Mouse (Mus musculus): ENCODE data around the gene Gng8. TPM values are rescaled to one million over a fixed set of nuclear protein-coding genes. Genes with fewer than 3 reads are reported as not detected.

Gng8 gene
- polyA plus RNA-seq, 1 experiment = not detected

DNA sequence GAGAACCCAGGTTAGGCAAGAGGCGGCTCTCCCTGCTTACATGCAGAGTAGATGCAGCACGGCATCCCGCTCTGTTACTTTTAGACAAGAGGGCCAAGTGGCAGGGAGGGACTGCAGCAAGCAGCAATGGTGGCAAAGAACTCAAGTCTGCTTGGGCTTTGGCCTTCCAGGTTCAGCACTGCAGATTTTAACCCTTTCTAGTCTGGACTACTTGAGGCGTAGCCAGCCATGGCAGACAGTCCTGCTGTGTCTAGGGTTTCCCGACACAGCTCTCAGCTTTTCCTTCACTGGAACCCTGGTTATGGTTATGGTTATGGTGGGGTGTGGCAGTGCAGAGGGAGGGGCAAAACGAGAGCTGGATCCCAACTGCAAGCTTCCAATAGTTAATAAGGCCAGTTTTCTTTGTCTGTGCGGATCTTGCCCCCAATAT is 28.6 kb downstream of the Gng8 start:
- Histone ChIP-seq H3K4me3 (ENCODE audit: insufficient read depth, low read depth, low read length) (no peak overlapping the region), H3K27ac (replicated peaks; ENCODE audit: low read depth, low read length) (no peak overlapping the region), H3K4me1 (ENCODE audit: control insufficient read depth, insufficient read depth, insufficient read length, low read length) (peaks cover 7% of the 10 kb centered on the region)

DNA sequence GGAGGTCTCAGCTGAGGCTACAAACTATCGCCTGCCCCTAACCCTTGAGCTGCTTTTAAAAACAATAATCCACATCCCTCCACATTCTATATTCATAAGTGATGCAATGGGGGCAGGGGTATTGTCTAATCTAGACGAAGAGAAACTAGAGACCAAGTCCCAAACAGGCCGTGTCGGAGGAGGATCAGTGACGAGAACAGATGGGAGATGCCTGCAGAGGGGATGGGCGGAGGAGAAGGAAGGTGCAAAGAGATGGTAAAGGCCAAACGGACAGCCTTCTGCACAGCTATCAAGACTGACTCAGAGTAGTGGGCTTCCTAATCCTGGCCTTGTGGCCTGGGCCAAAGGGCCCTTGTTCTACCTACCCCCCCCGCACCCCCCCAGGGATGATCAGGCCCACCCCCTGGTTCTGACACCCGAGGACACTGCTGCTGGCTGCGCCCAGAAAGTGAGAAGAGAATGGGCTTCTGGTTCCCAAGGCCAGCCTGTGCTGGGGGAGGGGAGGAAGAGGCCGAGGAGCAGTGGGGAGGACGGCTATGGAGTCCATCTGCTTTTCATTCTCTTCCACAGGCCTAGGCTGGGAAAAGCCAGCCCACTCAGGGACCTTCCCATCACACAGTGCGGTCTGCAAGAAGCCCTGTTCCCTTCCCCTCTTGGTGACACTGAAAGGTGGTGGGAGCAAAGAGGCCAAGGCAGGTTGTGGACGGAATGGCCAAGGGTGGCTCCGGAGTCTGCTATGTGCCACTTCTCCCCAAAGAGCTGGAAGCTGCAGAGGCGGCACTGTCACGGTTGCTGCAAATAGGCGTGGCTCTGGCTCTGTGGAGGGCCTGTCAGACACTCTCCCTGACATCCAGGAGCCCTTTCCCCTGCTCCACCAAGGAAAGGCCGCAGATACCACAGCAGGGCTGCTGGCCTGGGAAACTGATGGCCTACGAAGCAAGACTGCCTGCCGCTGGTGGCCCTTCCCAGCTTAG is 29.5 kb downstream of the Gng8 start:
- H3K4me1 ChIP-seq (ENCODE audit: control insufficient read depth, insufficient read depth, insufficient read length, low read length) = peaks cover 7% of the 10 kb centered on the region
- no peak overlapping the region for H3K27ac ChIP-seq (replicated peaks; ENCODE audit: low read depth, low read length)
- peak overlapping the region; percentile 33 for H3K4me3 ChIP-seq (ENCODE audit: insufficient read depth, low read depth, low read length)

DNA sequence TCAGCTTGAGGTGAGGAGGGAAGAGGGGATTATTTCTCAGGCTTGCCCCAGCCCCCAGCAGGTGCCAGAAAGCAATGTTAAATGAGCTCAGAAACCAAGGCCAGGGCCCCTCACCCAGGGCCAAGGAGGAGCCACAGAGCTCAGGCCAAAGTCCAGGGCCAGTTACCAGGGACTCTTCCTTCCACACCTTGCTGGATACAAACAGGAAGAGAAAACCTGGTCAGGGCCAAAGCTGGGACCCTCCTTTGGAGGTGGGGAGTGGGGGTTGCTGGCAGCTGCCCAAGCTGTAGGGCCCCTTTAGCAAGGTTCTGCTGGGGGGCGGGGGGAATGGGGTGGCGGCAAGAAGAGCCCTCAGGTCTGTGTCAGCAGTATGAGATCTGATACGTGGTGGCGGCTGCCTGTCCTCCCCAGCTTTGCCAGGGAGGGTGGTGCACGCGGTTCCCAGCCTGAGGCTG is 30.3 kb downstream of the Gng8 start:
- 0 out of 2 replicates have a peak overlapping the region, but pooled peaks have one; percentile 33 for H3K4me3 ChIP-seq (ENCODE audit: insufficient read depth, low read depth, low read length)
- H3K27ac ChIP-seq (replicated peaks; ENCODE audit: low read depth, low read length) = no peak overlapping the region
- peaks cover 7% of the 10 kb centered on the region for H3K4me1 ChIP-seq (ENCODE audit: control insufficient read depth, insufficient read depth, insufficient read length, low read length)

DNA sequence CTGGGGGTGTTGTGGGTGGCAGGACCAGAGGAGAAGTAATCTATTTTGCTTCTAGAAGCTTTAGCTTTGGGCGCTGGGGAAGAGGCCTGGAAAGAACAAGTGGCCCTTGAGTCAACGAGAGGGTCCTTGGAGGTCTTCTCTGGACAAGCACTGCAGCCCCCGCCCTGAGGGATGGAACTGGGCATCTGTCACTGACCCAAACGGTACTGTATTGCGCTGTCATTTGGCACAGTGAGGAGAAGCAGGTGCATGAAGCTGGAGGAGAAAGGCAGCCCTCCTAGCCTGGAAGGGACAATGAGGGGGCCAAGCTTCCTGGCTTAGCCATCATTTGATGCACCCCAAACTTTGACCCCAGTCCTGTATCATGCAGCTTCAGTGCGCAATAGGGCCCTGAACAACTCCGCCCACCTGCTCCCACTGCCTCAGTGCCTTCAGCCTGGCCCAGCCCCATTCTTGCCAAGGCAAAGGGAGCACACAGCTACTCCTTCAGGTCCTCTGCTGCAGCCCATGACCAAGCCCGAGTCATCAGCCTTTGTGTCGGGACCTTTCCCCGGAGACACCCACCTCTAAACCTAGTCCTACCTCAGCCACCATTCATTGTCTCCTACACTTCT is 30.9 kb downstream of the Gng8 start:
- no peak overlapping the region for H3K27ac ChIP-seq (replicated peaks; ENCODE audit: low read depth, low read length)

DNA sequence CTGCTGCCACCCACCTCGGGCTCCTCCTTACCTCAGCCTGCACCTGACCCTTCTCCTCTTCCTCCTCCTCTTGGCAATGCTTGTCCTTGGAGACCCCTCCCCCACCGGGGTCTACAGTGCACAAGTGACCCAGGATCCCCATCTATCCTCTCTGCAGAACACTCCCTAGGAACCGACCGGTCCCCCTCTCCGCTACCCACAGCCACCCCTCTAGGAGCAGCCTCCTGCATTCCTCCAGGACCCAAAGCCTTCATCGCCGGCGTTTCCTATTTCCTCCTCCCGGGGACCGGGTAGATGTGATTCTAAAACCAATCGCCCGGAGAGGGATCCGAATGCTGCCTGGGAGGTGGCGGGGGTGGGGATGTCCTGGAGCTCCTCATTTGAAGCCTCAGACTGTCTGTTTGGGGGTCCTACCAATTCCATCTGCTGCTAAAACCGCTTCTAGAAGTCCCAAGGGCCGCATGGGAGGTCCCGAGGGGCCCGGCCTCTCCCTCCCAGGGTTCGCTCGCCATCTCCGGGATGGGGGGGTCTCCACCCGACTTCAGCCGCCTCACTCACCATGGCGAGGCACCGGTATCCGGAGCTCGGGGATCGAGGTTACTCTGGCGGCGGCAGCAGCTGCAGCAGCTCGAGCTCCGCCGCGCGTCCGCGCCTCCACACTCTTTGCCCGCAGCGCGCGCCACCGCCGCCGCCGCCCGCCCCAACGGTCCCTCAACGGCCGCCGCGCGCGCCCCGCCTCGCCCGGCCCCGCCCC is 31.9 kb downstream of the Gng8 start:
- Histone ChIP-seq H3K27ac (replicated peaks; ENCODE audit: low read depth, low read length) (peak overlapping the region; percentile 60), H3K4me1 (ENCODE audit: control insufficient read depth, insufficient read depth, insufficient read length, low read length) (peaks cover 7% of the 10 kb centered on the region), H3K4me3 (ENCODE audit: insufficient read depth, low read depth, low read length) (peak overlapping the region; percentile 91)

More for the DNA sequence above, 30.9 kb downstream of the Gng8 start:
- peaks cover 7% of the 10 kb centered on the region for H3K4me1 ChIP-seq (ENCODE audit: control insufficient read depth, insufficient read depth, insufficient read length, low read length)
- peak overlapping the region; percentile 91 for H3K4me3 ChIP-seq (ENCODE audit: insufficient read depth, low read depth, low read length)

DNA sequence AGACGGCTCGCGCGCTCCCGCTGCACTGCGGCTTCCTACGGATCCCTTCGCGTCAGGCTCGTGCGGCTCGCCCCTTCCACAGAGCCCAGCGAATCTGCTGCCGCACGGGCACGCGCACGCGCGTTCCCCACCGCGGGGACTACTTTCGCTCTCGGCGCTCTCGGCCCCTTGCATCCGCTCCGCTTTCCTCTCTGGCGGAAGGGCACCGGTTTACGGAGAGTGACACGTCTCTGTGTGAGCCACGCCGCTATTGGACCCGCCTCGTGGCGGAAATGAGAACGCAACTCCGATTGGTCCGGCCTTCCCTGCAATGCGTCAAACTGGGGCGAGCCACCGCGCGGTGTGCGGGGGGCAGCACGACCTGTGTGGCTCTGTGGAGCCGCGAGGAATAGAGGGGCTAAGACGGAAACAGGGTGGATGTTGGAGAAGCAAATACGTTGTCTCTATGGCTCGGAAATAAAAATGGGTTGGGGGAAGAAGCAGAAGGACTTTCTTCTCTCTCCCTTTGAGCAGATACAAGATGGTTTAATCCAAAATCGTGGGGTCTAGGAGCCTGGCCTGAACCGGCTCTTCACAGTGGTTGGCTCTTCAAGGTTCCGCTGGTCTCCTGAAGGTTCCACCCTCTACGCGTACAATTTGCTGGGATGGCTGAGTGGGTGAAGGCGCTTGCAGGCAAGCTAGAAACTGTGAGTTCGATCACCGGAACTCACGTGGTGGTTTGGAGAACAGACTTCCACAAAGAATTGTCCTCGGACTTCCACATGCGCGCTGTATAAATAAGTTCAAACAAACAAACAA is 32.6 kb downstream of the Gng8 start, which contains the start of gene Calm3:
Gene Calm3 (minus strand): TSS at position 78 of the 798 bp plus-strand sequence.
- Histone ChIP-seq H3K4me1 (ENCODE audit: control insufficient read depth, insufficient read depth, insufficient read length, low read length) (peaks cover 7% of the 10 kb centered on the region), H3K4me3 (ENCODE audit: insufficient read depth, low read depth, low read length) (peak within 1 kb of the TSS; percentile 91), H3K27ac (replicated peaks; ENCODE audit: low read depth, low read length) (peak within 1 kb of the TSS; percentile 99)

DNA sequence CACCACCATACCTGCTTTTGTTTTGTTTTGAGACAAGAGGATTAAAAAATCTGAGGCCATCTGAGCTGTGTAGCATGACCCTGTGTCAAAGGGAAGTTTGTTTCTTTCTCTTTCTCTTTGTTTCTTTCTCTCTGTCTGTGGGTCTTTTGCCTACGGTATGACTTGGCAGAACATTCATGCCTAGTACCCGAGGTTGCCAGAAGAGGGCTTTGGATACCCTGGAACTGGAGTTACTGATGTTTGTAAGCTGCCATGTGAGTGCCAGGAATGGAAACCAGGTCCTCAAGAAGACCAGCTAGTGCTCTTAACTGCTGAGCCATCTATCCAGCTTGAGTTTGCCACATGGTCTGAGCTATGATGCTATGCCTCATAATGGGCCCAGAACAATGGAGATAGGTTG is 36.8 kb downstream of the Gng8 start:
- H3K4me1 ChIP-seq (ENCODE audit: control insufficient read depth, insufficient read depth, insufficient read length, low read length) = no peaks in the 10 kb centered on the region
- no peak overlapping the region for H3K27ac ChIP-seq (replicated peaks; ENCODE audit: low read depth, low read length)
- H3K4me3 ChIP-seq (ENCODE audit: insufficient read depth, low read depth, low read length) = no peak overlapping the region

DNA sequence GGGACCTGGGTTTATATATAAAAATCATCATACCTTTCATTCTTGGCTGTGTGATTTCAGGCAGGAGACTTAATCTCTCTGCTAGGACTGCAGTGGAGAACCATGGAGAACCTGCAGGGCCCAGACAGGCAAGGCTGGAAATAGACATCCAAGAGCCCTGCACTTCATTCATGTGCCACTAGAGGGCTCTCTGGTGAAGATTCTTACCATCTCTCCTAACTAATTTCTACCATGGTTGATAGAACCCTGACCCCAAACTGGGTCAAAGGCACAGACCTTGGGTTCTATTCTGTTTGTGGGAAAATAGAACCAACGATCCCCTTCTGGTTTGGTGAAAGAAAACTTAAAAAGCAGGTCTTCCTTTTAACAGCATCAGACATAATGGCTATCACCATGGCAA is 39.3 kb downstream of the Gng8 start:
- no peak overlapping the region for H3K27ac ChIP-seq (replicated peaks; ENCODE audit: low read depth, low read length)
- no peak overlapping the region for H3K4me3 ChIP-seq (ENCODE audit: insufficient read depth, low read depth, low read length)
- no peaks in the 10 kb centered on the region for H3K4me1 ChIP-seq (ENCODE audit: control insufficient read depth, insufficient read depth, insufficient read length, low read length)

DNA sequence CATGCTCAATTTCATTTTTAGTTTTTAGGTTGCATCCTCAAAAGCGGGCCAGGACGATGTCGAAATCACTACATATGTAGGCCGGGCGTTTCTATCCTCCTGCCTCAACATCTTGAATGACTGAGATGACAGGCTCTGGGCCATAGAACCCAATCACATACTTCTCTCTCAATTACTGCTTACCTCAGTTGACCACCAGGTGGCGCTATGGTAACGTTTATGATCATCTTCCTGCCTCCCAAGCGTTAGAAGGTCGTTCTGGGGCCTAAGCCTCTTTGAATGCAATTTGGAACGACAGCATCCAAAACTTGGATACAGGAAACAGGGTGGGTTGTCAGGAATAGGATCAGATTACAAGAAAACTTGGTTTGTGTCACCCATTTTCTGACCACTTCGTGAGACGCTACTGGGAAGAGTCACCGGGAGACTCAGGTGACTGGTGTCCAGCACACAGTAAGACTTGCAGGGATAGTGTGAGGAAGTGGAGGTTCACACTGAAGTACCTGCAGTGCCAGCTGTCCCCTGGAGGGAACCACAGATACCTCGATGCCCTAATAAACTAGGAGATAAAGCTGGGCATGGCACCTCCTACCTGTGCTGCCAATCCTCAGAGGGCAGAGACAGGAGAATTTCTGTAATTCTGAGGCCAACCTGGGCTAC is 40.5 kb downstream of the Gng8 start:
- Histone ChIP-seq H3K4me1 (ENCODE audit: control insufficient read depth, insufficient read depth, insufficient read length, low read length) (no peaks in the 10 kb centered on the region), H3K27ac (replicated peaks; ENCODE audit: low read depth, low read length) (no peak overlapping the region)

DNA sequence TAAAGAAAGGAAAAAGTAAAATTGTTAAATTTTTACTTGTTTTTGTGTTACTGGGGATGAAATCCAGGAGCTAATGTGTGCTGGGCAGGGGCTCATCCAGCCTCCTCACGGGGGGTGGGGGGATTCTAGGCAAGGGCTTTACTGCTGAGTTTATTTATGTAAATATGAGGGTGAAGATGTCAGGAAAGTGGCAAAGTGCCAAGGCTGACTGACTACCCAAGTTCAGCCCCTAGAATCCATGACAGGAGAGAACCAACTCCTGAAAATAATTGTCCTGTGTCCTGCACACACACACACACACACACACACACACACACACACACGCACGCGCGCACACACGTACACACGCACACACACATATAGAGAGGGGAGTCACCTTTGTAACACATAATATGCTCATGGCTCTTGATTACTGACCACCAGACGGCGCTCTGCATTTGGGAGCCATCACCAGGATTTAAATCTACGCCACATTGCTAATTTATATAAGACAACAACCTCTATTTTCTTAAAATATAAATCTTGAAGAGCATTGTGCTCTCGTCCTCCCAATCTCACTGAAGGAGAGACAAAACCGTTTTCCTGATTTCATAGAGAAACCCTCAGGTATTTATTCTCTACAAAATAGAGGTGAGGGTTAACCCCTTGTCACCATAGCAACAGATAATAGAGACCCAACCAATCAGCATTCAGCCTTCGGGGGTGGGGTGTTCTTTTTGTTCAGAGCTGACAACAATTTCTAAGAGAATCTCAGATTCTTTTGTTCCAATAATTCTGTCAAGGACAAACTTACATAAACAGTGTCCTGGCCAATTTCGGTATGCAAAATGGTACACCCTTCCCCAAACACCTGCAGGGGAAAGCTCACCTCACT is 41.4 kb downstream of the Gng8 start:
- H3K4me1 ChIP-seq (ENCODE audit: control insufficient read depth, insufficient read depth, insufficient read length, low read length) = no peaks in the 10 kb centered on the region
- no peak overlapping the region for H3K4me3 ChIP-seq (ENCODE audit: insufficient read depth, low read depth, low read length)
- H3K27ac ChIP-seq (replicated peaks; ENCODE audit: low read depth, low read length) = no peak overlapping the region

More for the DNA sequence above, 40.5 kb downstream of the Gng8 start:
- no peak overlapping the region for H3K4me3 ChIP-seq (ENCODE audit: insufficient read depth, low read depth, low read length)

DNA sequence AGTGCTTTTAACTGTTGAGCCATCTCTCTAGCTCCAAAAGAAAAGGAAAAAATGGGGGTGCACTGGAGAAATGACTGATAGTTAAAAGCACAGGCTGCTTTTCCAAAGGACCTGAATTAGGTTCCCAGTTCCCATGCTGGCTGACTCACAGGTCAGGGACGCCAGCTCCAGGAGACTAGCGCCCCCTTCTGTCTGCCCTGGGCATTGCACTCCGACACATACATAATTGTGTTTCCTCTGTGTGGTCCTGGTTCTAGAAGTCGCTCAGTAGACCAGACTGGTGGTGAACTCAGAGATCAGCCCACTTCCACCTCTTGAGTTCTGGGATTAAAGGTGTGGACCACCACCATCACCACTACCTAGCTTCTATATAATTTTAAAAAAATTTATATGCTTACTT is 45.7 kb downstream of the Gng8 start:
- Histone ChIP-seq H3K27ac (replicated peaks; ENCODE audit: low read depth, low read length) (no peak overlapping the region), H3K4me3 (ENCODE audit: insufficient read depth, low read depth, low read length) (no peak overlapping the region), H3K4me1 (ENCODE audit: control insufficient read depth, insufficient read depth, insufficient read length, low read length) (no peaks in the 10 kb centered on the region)

DNA sequence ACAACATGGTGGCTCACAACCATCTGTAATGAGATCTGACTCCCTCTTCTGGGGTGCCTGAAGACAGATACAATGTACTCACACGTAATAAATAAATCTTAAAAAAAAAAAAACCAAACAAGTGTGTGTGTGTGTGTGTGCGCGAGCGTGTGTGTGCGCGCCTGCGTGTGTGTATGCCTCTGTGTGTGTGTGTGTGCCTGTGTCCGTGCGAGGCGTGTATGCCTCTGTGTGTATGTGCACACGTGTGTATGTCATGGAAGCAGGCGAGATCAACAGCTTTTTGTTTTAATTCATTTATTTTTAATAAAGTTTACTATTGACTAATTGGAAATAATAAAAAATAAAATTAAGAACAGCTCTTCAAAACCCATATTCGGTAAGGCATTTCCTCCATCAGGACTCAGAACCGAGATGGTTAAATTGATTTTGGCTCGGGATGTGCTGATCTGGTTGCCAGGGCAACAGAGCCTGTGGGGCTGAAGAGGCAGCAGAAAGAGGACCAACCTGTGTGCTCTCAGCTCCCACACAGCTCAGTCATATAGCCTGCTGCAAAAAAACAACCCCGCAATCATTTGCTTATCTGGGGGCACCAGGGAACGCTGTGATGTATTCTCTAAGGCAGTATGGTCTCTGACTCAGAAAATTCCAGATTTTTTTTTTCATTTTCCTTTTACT is 46.7 kb downstream of the Gng8 start:
- no peaks in the 10 kb centered on the region for H3K4me1 ChIP-seq (ENCODE audit: control insufficient read depth, insufficient read depth, insufficient read length, low read length)
- H3K27ac ChIP-seq (replicated peaks; ENCODE audit: low read depth, low read length) = no peak overlapping the region
- H3K4me3 ChIP-seq (ENCODE audit: insufficient read depth, low read depth, low read length) = no peak overlapping the region

DNA sequence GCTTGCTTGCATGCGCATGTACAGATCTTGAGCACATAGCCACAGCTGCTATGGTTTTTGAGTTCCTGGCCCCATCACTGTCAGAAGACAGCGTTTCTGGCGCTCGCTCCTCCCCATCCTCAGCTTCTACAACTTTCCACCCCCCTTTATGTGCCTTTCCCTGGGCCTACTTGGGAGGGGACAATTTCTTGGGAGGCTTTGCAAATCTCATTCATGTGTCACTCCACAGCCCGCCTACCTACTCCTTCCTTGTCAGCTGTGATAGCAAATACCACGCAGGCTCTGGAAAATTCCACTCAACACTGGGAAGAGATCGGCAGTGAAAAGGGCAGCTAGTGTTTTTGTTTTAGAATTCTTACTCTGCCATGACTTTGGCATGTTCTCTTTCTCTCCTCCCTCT is 48.7 kb downstream of the Gng8 start:
- Histone ChIP-seq H3K4me3 (ENCODE audit: insufficient read depth, low read depth, low read length) (no peak overlapping the region), H3K4me1 (ENCODE audit: control insufficient read depth, insufficient read depth, insufficient read length, low read length) (no peaks in the 10 kb centered on the region), H3K27ac (replicated peaks; ENCODE audit: low read depth, low read length) (no peak overlapping the region)

Measured in brown adipose tissue, adult 24 weeks (tissue).